Mouse (Mus musculus) megakaryocyte, embryonic 14.5 days (primary cell): ENCODE data around the gene Dsp.

Experiments used
- FLI1 ChIP-seq: IDR thresholded peaks from 2 replicates; pipeline ENCODE4 v1.6.1; 2012; ENCODE audit warnings: low read length, inconsistent platforms, mixed read lengths
- GATA1 ChIP-seq: IDR thresholded peaks from 3 replicates; pipeline ENCODE4 v1.6.1; 2012; ENCODE audit warnings: mixed read lengths, low read length, inconsistent platforms, borderline replicate concordance

DNA sequence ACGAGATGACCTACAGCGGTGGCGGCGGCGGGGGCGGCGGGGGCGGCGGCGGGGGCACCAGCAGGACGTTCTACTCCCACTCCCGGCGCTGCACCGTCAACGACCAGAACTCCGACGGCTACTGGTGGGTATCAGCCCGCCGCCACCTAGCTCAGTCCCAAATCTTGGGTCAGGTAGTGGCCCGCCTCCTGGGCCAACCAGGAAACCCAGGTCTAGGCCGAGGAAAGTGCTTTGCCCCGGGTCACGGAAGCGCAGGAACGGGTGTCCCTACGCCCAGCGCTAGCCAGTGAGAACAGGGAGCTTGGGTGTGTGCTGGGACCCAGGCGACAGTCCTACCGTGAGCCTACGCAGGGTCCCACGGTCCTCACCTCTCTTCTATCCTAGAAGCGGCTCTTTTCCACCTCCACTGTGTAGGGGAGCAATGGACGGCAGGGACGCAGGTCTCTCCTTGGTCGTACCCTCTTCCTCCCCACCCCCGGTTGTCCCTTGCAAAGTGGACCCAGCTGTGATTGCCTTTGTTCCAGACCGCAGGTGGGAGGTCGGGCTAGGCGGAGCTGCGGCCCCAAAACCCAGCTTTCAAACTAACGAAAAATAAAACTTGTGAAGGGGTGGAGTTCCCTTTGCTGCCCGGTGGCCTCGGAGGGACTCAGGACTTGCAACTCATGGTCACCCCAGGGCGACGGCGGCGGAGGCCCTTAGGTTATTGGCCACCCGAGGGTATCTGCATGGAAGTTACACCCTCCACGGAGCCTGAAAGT, 756 bp downstream of the Dsp start:
- TF ChIP-seq GATA1 (no peak), FLI1 (no peak)
